In genomic region chr9:121669348-121669791, GRCm38 (mm10) we compare ENCODE assay signal across 8 mouse cellular contexts. TPM values are rescaled to one million over a fixed set of nuclear protein-coding genes. Genes with fewer than 3 reads are reported as not detected.
DNase-seq lines count a peak whose midpoint lies in the region; ATAC-seq lines count a peak whose summit lies in the region.

No protein-coding gene starts in this region.

- H3K4me1 ChIP-seq in embryonic facial prominence, embryonic 14.5 days (ENCODE audit: control insufficient read depth, insufficient read depth, low read length), result peaks cover 4% of the 10 kb centered on the region; the same call in 1 of the 2 replicates
- peaks cover 39% of the 10 kb centered on the region for H3K4me1 ChIP-seq in heart, embryonic 13.5 days
- peaks cover 10% of the 10 kb centered on the region; the same call in 1 of the 2 replicates for H3K4me1 ChIP-seq in kidney, embryonic 14.5 days (ENCODE audit: control insufficient read depth, insufficient read depth, low read length)

- peaks cover 36% of the 10 kb centered on the region for H3K27me3 ChIP-seq in embryonic facial prominence, embryonic 14.5 days (replicated peaks; ENCODE audit: control insufficient read depth, insufficient read depth, low read length)
- peaks cover 67% of the 10 kb centered on the region for H3K27me3 ChIP-seq in heart, embryonic 13.5 days (replicated peaks)
- H3K27me3 ChIP-seq in kidney, embryonic 14.5 days (ENCODE audit: control insufficient read depth, insufficient read depth, low read length), result peaks cover 30% of the 10 kb centered on the region

- peak; percentile 46 for DNase-seq in right cerebral cortex, adult 18-20 months
- DNase-seq in right cerebral cortex, postnatal 36 days (ENCODE audit: low spot score in 2 of 2), result no peak
- peak; percentile 64 for DNase-seq in embryonic facial prominence, embryonic 14.5 days (ENCODE audit: low spot score)
- peak; percentile 89 for DNase-seq in lung, postnatal 10 days
- peak; percentile 50 for DNase-seq in ovary, postnatal 10 days (ENCODE audit: low spot score)
- peak; percentile 84 for DNase-seq in thymus, postnatal 4 days

- no peaks in the 10 kb centered on the region for H3K9me3 ChIP-seq in embryonic facial prominence, embryonic 14.5 days (ENCODE audit: control insufficient read depth, low read length)
- H3K9me3 ChIP-seq in heart, embryonic 13.5 days, result no peaks in the 10 kb centered on the region
- H3K9me3 ChIP-seq in kidney, embryonic 14.5 days (ENCODE audit: control insufficient read depth, low read length), result no peaks in the 10 kb centered on the region

- ATAC-seq in embryonic facial prominence, embryonic 14.5 days (ENCODE audit: low read depth), result peak; percentile 58
- no peak for ATAC-seq in heart, embryonic 13.5 days (ENCODE audit: extremely low read depth, insufficient number of reproducible peaks, low FRiP score, low TSS enrichment)
- ATAC-seq in kidney, embryonic 14.5 days (ENCODE audit: low FRiP score, low TSS enrichment), result peak; percentile 75

- peak overlapping the region; percentile 70 for H3K4me2 ChIP-seq in embryonic facial prominence, embryonic 14.5 days (ENCODE audit: low read depth, low read length)
- peak overlapping the region; percentile 74 for H3K4me2 ChIP-seq in heart, embryonic 13.5 days
- peak overlapping the region; percentile 55 for H3K4me2 ChIP-seq in kidney, embryonic 14.5 days (replicated peaks; ENCODE audit: low read depth, low read length)

- no peak overlapping the region for H3K27ac ChIP-seq in embryonic facial prominence, embryonic 14.5 days (replicated peaks; ENCODE audit: low read depth, low read length)
- H3K27ac ChIP-seq in heart, embryonic 13.5 days (replicated peaks), result no peak overlapping the region
- no peak overlapping the region for H3K27ac ChIP-seq in kidney, embryonic 14.5 days (ENCODE audit: low read depth, low read length)

- peak overlapping the region; percentile 59 for H3K9ac ChIP-seq in embryonic facial prominence, embryonic 14.5 days (ENCODE audit: low read depth, low read length)
- peak overlapping the region; percentile 72 for H3K9ac ChIP-seq in heart, embryonic 13.5 days
- peak overlapping the region; percentile 45 for H3K9ac ChIP-seq in kidney, embryonic 14.5 days (ENCODE audit: low read depth, low read length)

- under 1% methylated on average over 28 of the region's 28 CpGs for WGBS in embryonic facial prominence, embryonic 14.5 days
- under 1% methylated on average over 28 of the region's 28 CpGs for WGBS in heart, embryonic 13.5 days
- WGBS in kidney, embryonic 14.5 days, result under 1% methylated on average over 28 of the region's 28 CpGs

- H3K36me3 ChIP-seq in embryonic facial prominence, embryonic 14.5 days (ENCODE audit: control insufficient read depth, insufficient read depth, low read length), result no peaks in the 10 kb centered on the region
- no peaks in the 10 kb centered on the region for H3K36me3 ChIP-seq in heart, embryonic 13.5 days
- H3K36me3 ChIP-seq in kidney, embryonic 14.5 days (ENCODE audit: control insufficient read depth, insufficient read depth, low read length), result no peaks in the 10 kb centered on the region

- H3K4me3 ChIP-seq in embryonic facial prominence, embryonic 14.5 days (ENCODE audit: low read depth, low read length), result peak overlapping the region; percentile 37
- peak overlapping the region; percentile 47 for H3K4me3 ChIP-seq in heart, embryonic 13.5 days
- peak overlapping the region; percentile 30 for H3K4me3 ChIP-seq in kidney, embryonic 14.5 days (ENCODE audit: low read length)

RNA-seq across cellular contexts. Expression of gene Vipr1, which starts 26.9 kb away (rescaled TPM):
- polyA plus RNA-seq in embryonic facial prominence, embryonic 14.5 days (2014; fragmentation: Nextera tagmentation; extraction: Ambion mirVana), result 0.26 and 0.64 TPM in 2 replicates
- polyA plus RNA-seq in heart, embryonic 13.5 days (2015; fragmentation: Nextera tagmentation; extraction: Ambion mirVana), result 0.10 and 0.33 TPM in 2 replicates
- polyA plus RNA-seq in kidney, embryonic 14.5 days (2014; fragmentation: Nextera tagmentation; extraction: Ambion mirVana), result 0.47 TPM in 1 of 2 replicates, not detected in the other

RNA-seq across cellular contexts. Expression of gene Lyzl4, which starts 27.5 kb away (rescaled TPM):
- polyA plus RNA-seq in embryonic facial prominence, embryonic 14.5 days (2014; fragmentation: Nextera tagmentation; extraction: Ambion mirVana), result 0.84 and 1.7 TPM in 2 replicates
- not detected in 2 replicates for polyA plus RNA-seq in heart, embryonic 13.5 days (2015; fragmentation: Nextera tagmentation; extraction: Ambion mirVana)
- polyA plus RNA-seq in kidney, embryonic 14.5 days (2014; fragmentation: Nextera tagmentation; extraction: Ambion mirVana), result 0.53 TPM in 1 of 2 replicates, not detected in the other

RNA-seq across cellular contexts. Expression of gene Sec22c, which starts 35.9 kb away (rescaled TPM):
- 10.9 and 12.4 TPM in 2 replicates for polyA plus RNA-seq in embryonic facial prominence, embryonic 14.5 days (2014; fragmentation: Nextera tagmentation; extraction: Ambion mirVana)
- polyA plus RNA-seq in heart, embryonic 13.5 days (2015; fragmentation: Nextera tagmentation; extraction: Ambion mirVana), result 5.4 and 6.3 TPM in 2 replicates
- polyA plus RNA-seq in kidney, embryonic 14.5 days (2014; fragmentation: Nextera tagmentation; extraction: Ambion mirVana), result 5.8 and 12.0 TPM in 2 replicates

RNA-seq across cellular contexts. Expression of gene Ss18l2, which starts 40.8 kb away (rescaled TPM):
- 149 and 159 TPM in 2 replicates for polyA plus RNA-seq in embryonic facial prominence, embryonic 14.5 days (2014; fragmentation: Nextera tagmentation; extraction: Ambion mirVana)
- 163 and 176 TPM in 2 replicates for polyA plus RNA-seq in heart, embryonic 13.5 days (2015; fragmentation: Nextera tagmentation; extraction: Ambion mirVana)
- 111 and 152 TPM in 2 replicates for polyA plus RNA-seq in kidney, embryonic 14.5 days (2014; fragmentation: Nextera tagmentation; extraction: Ambion mirVana)

RNA-seq across cellular contexts. Expression of gene Nktr, which starts 49.6 kb away (rescaled TPM):
- polyA plus RNA-seq in embryonic facial prominence, embryonic 14.5 days (2014; fragmentation: Nextera tagmentation; extraction: Ambion mirVana), result 61.7 and 66.7 TPM in 2 replicates
- 40.1 and 42.3 TPM in 2 replicates for polyA plus RNA-seq in heart, embryonic 13.5 days (2015; fragmentation: Nextera tagmentation; extraction: Ambion mirVana)
- 59.6 and 83.7 TPM in 2 replicates for polyA plus RNA-seq in kidney, embryonic 14.5 days (2014; fragmentation: Nextera tagmentation; extraction: Ambion mirVana)

Comparison
In these comparisons a context has a peak if more than half of its experiments do, and no peak if none do; other contexts are left out.
1. DNase-seq: peak in right cerebral cortex, adult 18-20 months (single experiment), embryonic facial prominence, embryonic 14.5 days (single experiment), lung, postnatal 10 days (single experiment), ovary, postnatal 10 days (single experiment) and thymus, postnatal 4 days (single experiment); none in right cerebral cortex, postnatal 36 days (0 of 2).
2. Peak in every context shown above with its lines, with median percentiles within 50 percentile points of each other: H3K4me2 ChIP-seq, H3K4me3 ChIP-seq and H3K9ac ChIP-seq.